Mouse (Mus musculus) layer of hippocampus, postnatal 36 days (tissue): ENCODE results near the gene Hoxb1. TPM values are rescaled to one million over a fixed set of nuclear protein-coding genes. Genes with fewer than 3 reads are reported as not detected.

Experiments used
- DNase-seq, 2 experiments: peaks; one replicate each; pipeline ENCODE4 v3.0.0; 2022
- total RNA-seq, 2 experiments: library from RNA; stranded (reverse); gene quantifications; 2 replicates each; pipeline ENCODE4 v1.2.3; 2021

Gene Hoxb1
- total RNA-seq, result not detected

DNA sequence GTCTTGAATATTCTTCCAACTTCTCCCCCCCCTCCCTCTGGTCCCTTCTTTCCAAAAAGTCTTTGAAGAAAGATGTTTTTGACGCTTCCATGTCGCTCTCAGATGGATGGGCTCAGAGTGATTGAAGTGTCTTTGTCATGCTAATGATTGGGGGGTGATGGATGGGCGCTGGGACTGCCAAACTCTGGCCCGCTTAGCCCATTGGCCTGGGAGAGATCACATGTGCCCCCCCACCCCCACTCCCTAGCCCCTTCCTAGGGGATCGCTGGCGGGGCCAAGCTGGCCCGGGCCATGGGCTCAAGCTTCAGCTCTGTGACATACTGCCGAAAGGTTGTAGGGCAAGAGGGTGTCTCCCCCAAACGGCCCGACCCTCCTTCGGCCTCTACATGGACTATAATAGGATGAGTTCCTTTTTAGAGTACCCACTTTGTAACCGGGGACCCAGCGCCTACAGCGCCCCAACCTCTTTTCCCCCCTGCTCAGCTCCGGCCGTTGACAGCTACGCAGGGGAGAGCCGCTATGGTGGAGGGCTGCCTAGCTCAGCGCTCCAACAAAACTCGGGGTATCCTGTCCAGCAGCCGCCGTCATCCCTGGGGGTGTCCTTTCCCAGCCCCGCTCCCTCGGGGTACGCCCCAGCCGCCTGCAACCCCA is at the start of gene Hoxb1:
Gene Hoxb1 (plus strand): TSS at position 312 of the 651 bp plus-strand sequence.
- no peak for DNase-seq

GRCm38 (mm10) chr11:96316696-96317607 is 48.6 kb upstream of the Hoxb1 start:
- no peak for DNase-seq

DNA sequence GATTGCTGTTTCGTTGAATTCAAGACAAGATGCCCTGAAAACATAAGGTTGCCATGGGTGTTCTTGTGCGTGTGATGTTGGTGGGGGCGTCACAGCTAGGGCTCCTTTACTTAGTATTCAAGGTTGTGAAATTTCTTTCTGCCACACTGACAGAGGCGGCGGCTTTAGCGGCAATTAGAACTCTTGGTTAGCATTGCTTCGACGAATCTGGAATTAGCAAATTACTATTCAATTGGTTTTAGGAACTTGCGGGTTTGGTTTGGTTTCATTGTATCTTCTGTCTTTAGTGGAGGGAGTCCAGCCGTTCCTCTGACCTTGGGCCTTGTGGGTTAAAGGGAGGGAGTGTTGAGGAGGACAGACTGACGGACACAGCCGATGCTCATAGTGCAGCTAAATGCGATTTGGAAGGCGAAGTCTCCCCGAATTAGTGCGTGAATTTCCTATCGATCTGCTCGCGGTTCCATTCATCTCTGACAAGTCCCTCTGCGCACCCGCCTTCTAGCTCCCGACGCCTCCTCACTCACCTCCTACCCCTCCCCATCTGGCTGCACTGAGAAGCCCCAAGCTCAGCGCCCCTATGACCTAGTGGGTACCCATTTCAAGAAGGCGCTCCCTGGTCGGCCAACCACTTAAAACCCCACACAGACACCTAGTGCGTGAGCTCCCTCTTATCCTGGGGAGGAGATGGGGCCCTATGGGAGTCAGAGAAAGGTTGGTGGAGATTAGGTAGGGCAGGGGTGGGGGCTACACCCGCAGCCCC is 47.8 kb upstream of the Hoxb1 start, which contains the start of gene Hoxb4:
Gene Hoxb4 (plus strand): TSS at position 660 of the 760 bp plus-strand sequence.
- DNase-seq, result no peak

- DNase-seq, result no peak
Observed at GRCm38 (mm10) chr11:96318368-96319070, 47.0 kb upstream of the Hoxb1 start.

DNA sequence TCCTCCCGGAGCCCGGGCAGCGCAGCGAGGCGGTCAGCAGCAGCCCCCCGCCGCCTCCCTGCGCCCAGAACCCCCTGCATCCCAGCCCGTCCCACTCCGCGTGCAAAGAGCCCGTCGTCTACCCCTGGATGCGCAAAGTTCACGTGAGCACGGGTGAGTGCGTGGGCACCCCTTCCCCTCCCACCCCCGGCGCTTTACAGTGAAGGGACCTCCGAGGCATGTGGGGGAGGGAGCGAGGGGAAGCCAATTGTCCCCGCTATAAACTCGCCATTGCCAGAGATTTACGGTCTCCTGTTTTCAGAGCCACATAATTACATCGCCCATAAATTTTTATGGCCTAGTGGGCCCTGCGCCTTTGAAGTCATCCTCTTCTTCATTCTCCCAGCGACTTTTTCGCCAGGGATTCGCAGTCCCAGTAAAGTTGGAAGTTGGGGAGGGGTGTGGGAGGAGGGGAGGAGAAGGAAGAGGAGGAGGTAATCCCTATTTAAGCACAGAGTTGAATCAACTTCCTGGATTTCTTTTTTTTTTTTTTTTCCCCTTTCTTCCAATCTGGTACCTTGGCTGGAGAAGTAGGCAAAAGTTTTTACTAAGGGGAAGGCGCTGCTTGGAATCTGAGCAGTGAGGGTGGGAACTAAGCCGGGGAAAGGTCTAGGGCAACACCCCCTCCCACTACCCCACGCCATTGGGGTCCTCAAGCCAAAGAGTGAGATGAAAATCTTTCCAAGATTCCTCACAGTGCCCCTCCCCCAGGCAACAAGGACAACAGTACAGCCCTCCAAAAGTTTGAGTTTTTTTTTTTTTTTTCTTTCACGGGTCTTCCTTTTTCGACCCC is 46.3 kb upstream of the Hoxb1 start:
- DNase-seq, result no peak

- no peak for DNase-seq
Observed at GRCm38 (mm10) chr11:96319910-96320309, 45.6 kb upstream of the Hoxb1 start.

GRCm38 (mm10) chr11:96320688-96321087 is 44.9 kb upstream of the Hoxb1 start:
- no peak for DNase-seq

DNA sequence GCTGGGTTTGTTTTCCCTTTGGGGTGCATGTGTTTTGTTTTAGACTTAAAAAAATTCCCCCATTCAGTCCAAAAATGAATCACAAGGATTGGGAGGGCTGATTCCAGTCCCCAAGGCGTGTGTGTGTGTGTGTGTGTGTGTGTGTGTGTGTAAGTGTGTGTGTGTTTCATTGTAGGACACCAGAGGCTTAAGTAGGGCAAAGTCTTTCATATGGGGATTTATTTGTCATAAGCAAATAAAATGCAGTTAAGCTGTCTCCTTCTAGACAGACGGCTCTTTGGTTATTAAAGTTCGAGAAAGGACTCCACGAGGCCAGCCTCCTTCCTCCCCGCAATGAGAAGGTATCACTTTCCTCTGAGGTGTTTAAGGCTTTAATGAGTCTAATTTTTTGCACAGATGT is 43.7 kb upstream of the Hoxb1 start:
- no peak for DNase-seq

DNA sequence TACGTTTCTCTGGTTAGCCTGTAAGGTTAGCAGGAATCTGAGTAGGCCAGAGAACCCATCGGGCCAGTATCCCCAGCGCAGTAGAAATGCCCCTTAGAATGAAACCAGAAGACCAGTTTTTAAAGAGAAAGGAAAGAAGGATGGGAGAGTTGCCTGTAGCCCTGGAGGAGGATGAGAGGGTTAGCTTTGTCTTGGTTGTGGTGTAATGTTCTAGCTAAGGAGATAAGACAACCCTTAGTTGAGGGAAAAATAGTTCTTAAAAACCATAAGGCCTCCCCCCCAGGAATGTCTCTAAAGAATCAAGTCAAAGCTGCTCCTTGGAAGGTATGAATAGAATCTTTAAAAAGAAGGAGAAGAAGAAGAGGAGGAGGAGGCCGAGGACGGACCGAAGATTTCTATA is 42.8 kb upstream of the Hoxb1 start:
- no peak for DNase-seq

GRCm38 (mm10) chr11:96323154-96323553 is 42.4 kb upstream of the Hoxb1 start, which contains the start of gene Hoxb3:
Gene Hoxb3 (plus strand): TSS chr11:96323326.
- no peak for DNase-seq

DNA sequence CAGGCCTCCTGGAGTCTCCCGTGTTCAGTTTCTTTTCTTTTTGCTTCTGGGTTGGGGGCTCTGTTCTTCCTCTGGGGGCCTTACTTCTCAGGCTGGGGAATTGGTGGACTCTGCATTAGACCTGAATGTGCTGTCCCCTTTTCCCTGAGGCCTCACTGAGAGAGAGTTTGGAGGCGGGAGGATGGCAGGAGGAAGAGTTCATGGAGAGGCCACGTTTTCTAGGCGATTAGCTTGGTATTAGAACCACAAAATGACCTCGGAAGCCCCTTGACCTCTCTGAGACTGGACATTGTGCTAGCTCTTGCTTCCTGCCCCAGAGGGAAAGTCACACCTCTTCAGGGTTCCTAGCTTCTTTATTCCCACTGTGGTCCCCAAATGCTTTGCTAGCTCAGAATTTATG is 41.4 kb upstream of the Hoxb1 start:
- DNase-seq, result no peak

DNA sequence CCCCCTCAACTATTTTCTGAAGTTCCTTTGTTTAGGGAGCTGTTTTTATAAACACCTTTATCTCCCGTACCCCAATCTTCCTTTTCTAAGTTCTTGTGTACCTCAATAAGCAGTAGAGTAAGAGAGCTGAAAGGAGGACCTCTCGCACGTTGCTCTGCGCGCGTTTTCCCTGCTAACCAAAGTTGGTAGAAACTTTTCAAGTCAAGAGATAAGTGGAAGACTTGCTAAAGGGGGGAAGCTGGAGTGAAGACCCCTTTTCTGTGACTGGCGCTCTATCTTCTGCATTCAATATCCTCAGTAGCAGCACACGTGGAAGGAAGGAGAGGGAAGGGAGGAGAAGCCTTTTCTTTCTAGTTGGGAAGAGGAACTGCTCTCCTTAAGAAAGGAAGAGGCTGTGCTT is 40.6 kb upstream of the Hoxb1 start:
- no peak for DNase-seq

GRCm38 (mm10) chr11:96325747-96326212 is 39.8 kb upstream of the Hoxb1 start:
- DNase-seq, result no peak

- DNase-seq, result no peak
Observed at GRCm38 (mm10) chr11:96326705-96327104, 38.8 kb upstream of the Hoxb1 start.

- DNase-seq, result no peak
Observed at GRCm38 (mm10) chr11:96327122-96327521, 38.4 kb upstream of the Hoxb1 start.

DNA sequence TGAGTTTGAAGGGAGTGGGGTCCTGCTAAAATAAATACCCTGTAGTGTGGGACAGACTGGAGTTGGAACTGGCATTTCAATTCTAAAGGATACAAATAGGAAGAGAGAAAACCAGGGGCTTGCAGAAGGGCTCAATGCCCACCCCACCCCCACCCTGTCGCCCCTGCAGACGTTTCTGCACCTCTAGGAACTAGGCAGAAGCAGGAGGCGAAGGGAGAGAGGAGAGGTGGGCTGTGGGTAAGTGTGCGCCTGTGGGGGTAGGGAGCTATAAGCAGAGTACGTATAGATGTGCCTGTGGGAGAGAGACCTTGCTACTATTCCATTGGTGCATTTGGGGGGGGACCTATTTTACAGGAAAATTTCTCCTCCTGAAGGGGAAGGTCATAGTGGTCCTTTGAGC is 37.8 kb upstream of the Hoxb1 start:
- no peak for DNase-seq

DNA sequence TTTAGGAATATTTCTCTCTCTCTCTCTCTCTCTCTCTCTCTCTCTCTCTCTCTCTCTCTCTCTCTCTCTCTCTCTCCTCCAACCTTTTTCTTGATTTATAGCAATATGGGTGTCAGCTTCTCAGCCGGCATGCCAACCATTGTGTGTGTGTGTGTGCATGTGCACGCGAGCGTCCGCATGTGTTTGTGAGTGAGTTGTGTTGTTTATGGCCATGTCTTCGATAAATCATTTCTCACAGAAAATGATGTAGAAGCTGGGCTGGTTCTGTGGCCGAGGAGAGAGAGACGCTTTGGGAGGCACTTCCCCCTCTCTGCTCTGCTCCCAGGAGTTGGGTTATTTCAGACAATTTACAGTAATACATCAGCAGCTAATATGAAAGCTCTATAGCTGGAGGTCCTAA is 36.9 kb upstream of the Hoxb1 start:
- DNase-seq, result no peak

- DNase-seq, result no peak
Observed at GRCm38 (mm10) chr11:96332105-96332504, 33.4 kb upstream of the Hoxb1 start.

DNA sequence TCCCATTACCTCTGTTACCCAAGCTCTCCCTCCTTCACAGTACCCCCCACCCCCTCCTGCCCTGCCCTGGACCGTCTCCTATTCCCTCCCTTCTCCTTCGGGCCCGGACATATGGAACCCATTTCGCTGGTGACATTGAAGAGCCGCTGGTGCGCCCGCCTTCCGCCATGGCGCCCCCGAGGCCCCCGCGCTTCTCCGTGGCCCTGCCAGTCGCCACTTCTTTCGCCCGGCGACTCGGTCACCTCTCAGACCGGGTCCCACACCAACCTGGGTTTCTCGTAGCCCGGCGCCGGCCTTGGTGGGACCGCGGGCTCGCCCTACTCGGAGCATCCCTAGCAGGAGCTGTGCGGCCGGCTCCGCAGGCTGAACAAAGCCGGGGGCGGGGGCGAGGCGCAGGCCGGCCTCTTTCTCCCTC is 32.9 kb upstream of the Hoxb1 start:
- no peak for DNase-seq

- no peak for DNase-seq
Observed at GRCm38 (mm10) chr11:96333241-96334001, 32.1 kb upstream of the Hoxb1 start.

- no peak for DNase-seq
Observed at GRCm38 (mm10) chr11:96334002-96334364, 31.6 kb upstream of the Hoxb1 start.
